Mouse (Mus musculus) heart, adult 2 months (tissue): ENCODE measurements around the gene Sycp2l. TPM values are rescaled to one million over a fixed set of nuclear protein-coding genes. Genes with fewer than 3 reads are reported as not detected.

Experiments
- DNase-seq, 2 experiments: peaks; one replicate each; pipeline ENCODE4 v3.0.0; 2021
- H3K27ac ChIP-seq: fragments of 200-600 bp; 2 replicates; pipeline ENCODE4 v1.8.1; 2022
- H3K27me3 ChIP-seq: fragments of 200-500 bp; 2 replicates; pipeline ENCODE4 v1.6.1; 2012; ENCODE audit warnings: mild to moderate bottlenecking, low read length, inconsistent platforms, mixed read lengths; ENCODE audit not compliant: control insufficient read depth, insufficient read depth
- H3K36me3 ChIP-seq: fragments of 200-500 bp; 2 replicates; pipeline ENCODE4 v1.6.1; 2012; ENCODE audit warnings: low read length, inconsistent platforms; ENCODE audit not compliant: control insufficient read depth, insufficient read depth
- H3K4me1 ChIP-seq: fragments of 200-500 bp; 2 replicates; pipeline ENCODE4 v1.6.1; 2011; ENCODE audit warnings: low read length; ENCODE audit not compliant: control insufficient read depth, insufficient read depth
- H3K4me3 ChIP-seq: fragments of 200-600 bp; 2 replicates; pipeline ENCODE4 v1.8.1; 2022
- H3K79me2 ChIP-seq: fragments of 200-500 bp; replicated peaks from 2 replicates; pipeline ENCODE4 v1.6.1; 2012; ENCODE audit warnings: mild to moderate bottlenecking, inconsistent platforms, low read length, moderate library complexity, mixed read lengths; ENCODE audit not compliant: control insufficient read depth, insufficient read depth
- H3K9ac ChIP-seq: fragments of 200-500 bp; 2 replicates; pipeline ENCODE4 v1.6.1; 2012; ENCODE audit warnings: low read depth, mild to moderate bottlenecking, control low read depth, inconsistent platforms, low read length, mixed read lengths
- CTCF ChIP-seq: fragments of 200-600 bp; IDR thresholded peaks from 2 replicates; pipeline ENCODE4 v1.8.1; 2022; ENCODE audit warnings: antibody characterized with exemption, mild to moderate bottlenecking, moderate library complexity
- EP300 ChIP-seq: fragments of 200-500 bp; IDR thresholded peaks from 2 replicates; pipeline ENCODE4 v1.6.1; 2011; ENCODE audit warnings: low read depth, low read length, control low read depth; ENCODE audit not compliant: insufficient read depth
- POLR2A ChIP-seq: fragments of 200-500 bp; IDR thresholded peaks from 2 replicates; pipeline ENCODE4 v1.6.1; 2011; ENCODE audit warnings: mild to moderate bottlenecking, low read depth, low read length, control low read depth; ENCODE audit not compliant: insufficient read depth
- WGBS: fragments of 180-500 bp; shearing (Covaris S2); methylation state at CpG from one replicate; pipeline ENCODE4 v1.1.7; 2018; 5-methylcytosine and 5-hydroxymethylcytosine counted together
- intact Hi-C: fragments of 180-260 bp; cut with DNase I; formaldehyde crosslinking; loops from one replicate; pipeline ENCODE4 v1.15.1; 2025
- polyA plus RNA-seq: library from polyadenylated mRNA; depleted of rRNA; stranded (reverse); fragments of >200 nt; gene quantifications from 2 replicates; pipeline ENCODE4 v1.2.3, GENCODE M21; 2012
- total RNA-seq, 2 experiments: library from RNA; stranded (reverse); gene quantifications; 2 replicates each; pipeline ENCODE4 v1.2.3; 2021

Sycp2l gene
- total and polyA plus RNA-seq, 3 experiments: not detected

DNA sequence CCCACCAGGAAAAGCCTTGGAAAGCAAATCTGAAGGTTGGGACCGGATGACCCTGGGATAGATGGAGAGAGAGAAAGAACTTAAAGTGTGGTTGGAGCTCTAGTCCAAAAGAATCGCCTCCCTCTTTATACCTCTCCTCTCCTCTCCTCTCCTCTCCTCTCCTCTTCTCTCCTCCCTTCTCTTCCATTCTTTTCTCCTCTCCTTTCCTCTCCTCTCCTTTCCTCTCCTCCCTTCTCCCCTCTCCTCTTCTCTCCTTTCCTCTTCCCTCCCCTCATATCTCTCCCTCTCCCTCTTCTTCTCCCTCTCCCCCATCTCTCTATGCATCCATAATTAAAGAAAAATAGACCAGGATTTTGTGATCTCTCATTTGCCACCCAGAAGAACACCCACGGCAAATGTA, 3.2 kb upstream of the Sycp2l start, which contains the start of gene Gcm2:
Gene Gcm2 (minus strand): TSS at position 101 of the 400 bp plus-strand sequence.
- Histone ChIP-seq H3K79me2 (no peaks in the 10 kb centered on the region), H3K27ac (no peak within 1 kb of the TSS), H3K36me3 (no peaks in the 10 kb centered on the region), H3K27me3 (peaks cover 5% of the 10 kb centered on the region; the same call in 1 of the 2 replicates), H3K4me3 (no peak within 1 kb of the TSS), H3K4me1 (no peaks in the 10 kb centered on the region), H3K9ac (no peak within 1 kb of the TSS)
- TF ChIP-seq EP300 (no peak), CTCF (no peak), POLR2A (no peak)
- 68% methylated on average over 3 of the region's 3 CpGs for WGBS
- DNase-seq: no peak
- intact Hi-C loops: no loop called here

- no peak overlapping the region for H3K4me3 ChIP-seq
- TF ChIP-seq EP300 (no peak), CTCF (no peak), POLR2A (no peak)
- H3K9ac ChIP-seq: no peak overlapping the region
- no peaks in the 10 kb centered on the region for H3K79me2 ChIP-seq
- intact Hi-C loops: no loop called here
- no peak overlapping the region for H3K27ac ChIP-seq
- DNase-seq: no peak
- WGBS: 30% methylated on average over 9 of the region's 9 CpGs
- H3K36me3 ChIP-seq: no peaks in the 10 kb centered on the region
- no peaks in the 10 kb centered on the region; the same call in 1 of the 2 replicates for H3K27me3 ChIP-seq
- H3K4me1 ChIP-seq: no peaks in the 10 kb centered on the region
These were observed 5.2 kb downstream of the Sycp2l start for GRCm38 (mm10) chr13:41119152-41119945.

- Histone ChIP-seq H3K4me3 (no peak overlapping the region), H3K36me3 (no peaks in the 10 kb centered on the region), H3K4me1 (no peaks in the 10 kb centered on the region), H3K27ac (no peak overlapping the region), H3K27me3 (no peaks in the 10 kb centered on the region), H3K79me2 (no peaks in the 10 kb centered on the region), H3K9ac (no peak overlapping the region)
- intact Hi-C loops: no loop called here
- no peak for DNase-seq
- TF ChIP-seq EP300: no peak
- 91% methylated on average over 6 of the region's 6 CpGs for WGBS
These were observed 9.6 kb downstream of the Sycp2l start for GRCm38 (mm10) chr13:41123666-41124225.

- TF ChIP-seq EP300 (no peak), POLR2A (no peak)
- WGBS: 71% methylated on average over 8 of the region's 8 CpGs
- DNase-seq: no peak
- H3K27me3 ChIP-seq: no peaks in the 10 kb centered on the region; the same call in 1 of the 2 replicates
- no peaks in the 10 kb centered on the region for H3K79me2 ChIP-seq
- intact Hi-C loops: no loop called here
- no peak overlapping the region for H3K9ac ChIP-seq
- no peaks in the 10 kb centered on the region for H3K4me1 ChIP-seq
- no peak overlapping the region for H3K27ac ChIP-seq
- H3K4me3 ChIP-seq: no peak overlapping the region
- H3K36me3 ChIP-seq: no peaks in the 10 kb centered on the region
These were observed 14.2 kb downstream of the Sycp2l start for GRCm38 (mm10) chr13:41128326-41128725.

- Histone ChIP-seq H3K4me3 (no peak overlapping the region), H3K27ac (no peak overlapping the region), H3K4me1 (no peaks in the 10 kb centered on the region), H3K36me3 (no peaks in the 10 kb centered on the region), H3K27me3 (no peaks in the 10 kb centered on the region; the same call in 1 of the 2 replicates), H3K9ac (no peak overlapping the region), H3K79me2 (no peaks in the 10 kb centered on the region)
- 85% methylated on average over 8 of the region's 8 CpGs for WGBS
- no peak for TF ChIP-seq CTCF
- TF ChIP-seq POLR2A: no peak
- TF ChIP-seq EP300: no peak
- DNase-seq: no peak
- intact Hi-C loops: no loop called here
These were observed 15.0 kb downstream of the Sycp2l start for GRCm38 (mm10) chr13:41129061-41129460.

DNA sequence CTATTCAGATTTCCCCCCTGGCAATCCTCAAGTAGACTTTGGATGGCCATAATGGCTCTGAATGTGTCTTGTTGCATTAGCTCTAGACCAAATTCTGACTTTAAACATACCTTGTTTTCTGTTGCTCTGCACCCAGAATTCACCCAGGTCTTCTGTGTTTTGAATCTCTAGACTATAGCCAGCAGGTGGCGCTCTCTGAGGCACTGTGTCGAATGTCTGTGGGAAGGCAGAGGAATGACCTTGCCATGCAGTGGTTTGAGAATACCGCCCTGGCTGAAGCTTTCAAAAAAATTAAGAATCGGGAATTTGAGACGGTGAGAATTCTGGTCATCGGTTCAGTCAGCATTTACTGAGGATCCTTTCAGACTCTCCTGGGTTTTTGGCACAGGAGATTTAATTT, 20.8 kb downstream of the Sycp2l start:
- Histone ChIP-seq H3K9ac (no peak overlapping the region), H3K27ac (no peak overlapping the region), H3K27me3 (no peaks in the 10 kb centered on the region; the same call in 1 of the 2 replicates), H3K4me3 (no peak overlapping the region), H3K4me1 (no peaks in the 10 kb centered on the region), H3K79me2 (no peaks in the 10 kb centered on the region), H3K36me3 (no peaks in the 10 kb centered on the region)
- WGBS: 8% methylated on average over 6 of the region's 6 CpGs
- TF ChIP-seq POLR2A (no peak), CTCF (peak; percentile 83), EP300 (no peak)
- intact Hi-C loops: loop anchor here (1.0 kb wide), 1 partner anchor 103 kb away; no protein-coding TSS in a partner anchor
- peak; percentile 31 to 47 for DNase-seq
